Mouse (Mus musculus): ENCODE results near the gene Dnah6. TPM values are rescaled to one million over a fixed set of nuclear protein-coding genes. Genes with fewer than 3 reads are reported as not detected.

Dnah6 gene
- polyA plus RNA-seq, 1 experiment from 2014 or later, result 0.34 TPM

- no peak for DNase-seq (ENCODE audit: low spot score)
- Histone ChIP-seq H3K9me3 (replicated peaks; ENCODE audit: control insufficient read depth, low read length) (no peaks in the 10 kb centered on the region), H3K27ac (ENCODE audit: low read depth, low read length) (no peak overlapping the region), H3K4me3 (ENCODE audit: low read depth, low read length) (no peak overlapping the region), H3K27me3 (replicated peaks; ENCODE audit: control insufficient read depth, insufficient read depth, low read length) (no peaks in the 10 kb centered on the region), H3K36me3 (ENCODE audit: control insufficient read depth, insufficient read depth, low read length) (no peaks in the 10 kb centered on the region), H3K4me1 (ENCODE audit: control insufficient read depth, insufficient read depth, low read length) (no peaks in the 10 kb centered on the region), H3K9ac (ENCODE audit: low read length) (no peak overlapping the region), H3K4me2 (ENCODE audit: low read length) (no peak overlapping the region)
- ATAC-seq, result no peak
- WGBS, result 88% methylated on average over 6 of the region's 6 CpGs
Measured at GRCm38 (mm10) chr6:73234302-73234900, 12.9 kb upstream of the Dnah6 start.

GRCm38 (mm10) chr6:73233202-73233726 lies 11.8 kb upstream of the Dnah6 start:
- ATAC-seq, result no peak

GRCm38 (mm10) chr6:73232152-73232584 lies 10.7 kb upstream of the Dnah6 start:
- Histone ChIP-seq H3K36me3 (ENCODE audit: control insufficient read depth, insufficient read depth, low read length) (no peaks in the 10 kb centered on the region), H3K9me3 (replicated peaks; ENCODE audit: control insufficient read depth, low read length) (no peaks in the 10 kb centered on the region), H3K4me3 (ENCODE audit: low read depth, low read length) (no peak overlapping the region), H3K27ac (ENCODE audit: low read depth, low read length) (no peak overlapping the region), H3K9ac (ENCODE audit: low read length) (no peak overlapping the region), H3K4me2 (ENCODE audit: low read length) (no peak overlapping the region), H3K4me1 (ENCODE audit: control insufficient read depth, insufficient read depth, low read length) (no peaks in the 10 kb centered on the region), H3K27me3 (replicated peaks; ENCODE audit: control insufficient read depth, insufficient read depth, low read length) (no peaks in the 10 kb centered on the region)
- DNase-seq (ENCODE audit: low spot score), result no peak
- 89% methylated on average over 12 of the region's 12 CpGs for WGBS
- ATAC-seq, result no peak

More at GRCm38 (mm10) chr6:73233202-73233726, 11.8 kb upstream of the Dnah6 start:
- H3K27ac ChIP-seq (ENCODE audit: low read depth, low read length), result no peak overlapping the region
- no peaks in the 10 kb centered on the region for H3K4me1 ChIP-seq (ENCODE audit: control insufficient read depth, insufficient read depth, low read length)
- no peak overlapping the region for H3K9ac ChIP-seq (ENCODE audit: low read length)
- H3K36me3 ChIP-seq (ENCODE audit: control insufficient read depth, insufficient read depth, low read length), result no peaks in the 10 kb centered on the region
- DNase-seq (ENCODE audit: low spot score), result no peak
- no peaks in the 10 kb centered on the region for H3K27me3 ChIP-seq (replicated peaks; ENCODE audit: control insufficient read depth, insufficient read depth, low read length)
- no peaks in the 10 kb centered on the region for H3K9me3 ChIP-seq (replicated peaks; ENCODE audit: control insufficient read depth, low read length)
- 92% methylated on average over 6 of the region's 6 CpGs for WGBS
- no peak overlapping the region for H3K4me2 ChIP-seq (ENCODE audit: low read length)
- H3K4me3 ChIP-seq (ENCODE audit: low read depth, low read length), result no peak overlapping the region

- no peak for ATAC-seq
- no peaks in the 10 kb centered on the region for H3K36me3 ChIP-seq (ENCODE audit: control insufficient read depth, insufficient read depth, low read length)
Measured at GRCm38 (mm10) chr6:73228881-73229280, 7.4 kb upstream of the Dnah6 start.

GRCm38 (mm10) chr6:73228408-73228807 lies 7.0 kb upstream of the Dnah6 start:
- Histone ChIP-seq H3K4me2 (ENCODE audit: low read length) (no peak overlapping the region), H3K4me3 (ENCODE audit: low read depth, low read length) (no peak overlapping the region), H3K9ac (ENCODE audit: low read length) (no peak overlapping the region), H3K4me1 (ENCODE audit: control insufficient read depth, insufficient read depth, low read length) (no peaks in the 10 kb centered on the region), H3K9me3 (replicated peaks; ENCODE audit: control insufficient read depth, low read length) (no peaks in the 10 kb centered on the region), H3K27me3 (replicated peaks; ENCODE audit: control insufficient read depth, insufficient read depth, low read length) (no peaks in the 10 kb centered on the region), H3K27ac (ENCODE audit: low read depth, low read length) (no peak overlapping the region), H3K36me3 (ENCODE audit: control insufficient read depth, insufficient read depth, low read length) (no peaks in the 10 kb centered on the region)
- DNase-seq (ENCODE audit: low spot score) (no peak), ATAC-seq (no peak)
- WGBS, result 78% methylated on average over 4 of the region's 4 CpGs

More at GRCm38 (mm10) chr6:73228881-73229280, 7.4 kb upstream of the Dnah6 start:
- no peak for DNase-seq (ENCODE audit: low spot score)
- Histone ChIP-seq H3K4me1 (ENCODE audit: control insufficient read depth, insufficient read depth, low read length) (no peaks in the 10 kb centered on the region), H3K27ac (ENCODE audit: low read depth, low read length) (no peak overlapping the region), H3K9me3 (replicated peaks; ENCODE audit: control insufficient read depth, low read length) (no peaks in the 10 kb centered on the region), H3K27me3 (replicated peaks; ENCODE audit: control insufficient read depth, insufficient read depth, low read length) (no peaks in the 10 kb centered on the region), H3K4me2 (ENCODE audit: low read length) (no peak overlapping the region), H3K9ac (ENCODE audit: low read length) (no peak overlapping the region), H3K4me3 (ENCODE audit: low read depth, low read length) (no peak overlapping the region)
- WGBS, result 64% methylated on average over 3 of the region's 3 CpGs

- peak; percentile 24; the same call in 1 of the 2 replicates for ATAC-seq
- 49% methylated on average over 10 of the region's 10 CpGs for WGBS
- H3K27ac ChIP-seq (ENCODE audit: low read depth, low read length), result no peak overlapping the region
Measured at GRCm38 (mm10) chr6:73227376-73228158, 6.1 kb upstream of the Dnah6 start.

GRCm38 (mm10) chr6:73222841-73223526 lies 1.5 kb upstream of the Dnah6 start:
- 15% methylated on average over 8 of the region's 10 CpGs for WGBS
- Histone ChIP-seq H3K36me3 (ENCODE audit: control insufficient read depth, insufficient read depth, low read length) (no peaks in the 10 kb centered on the region), H3K27me3 (replicated peaks; ENCODE audit: control insufficient read depth, insufficient read depth, low read length) (no peaks in the 10 kb centered on the region), H3K4me1 (ENCODE audit: control insufficient read depth, insufficient read depth, low read length) (peaks cover 2% of the 10 kb centered on the region; the same call in 1 of the 2 replicates), H3K4me2 (ENCODE audit: low read length) (no peak overlapping the region), H3K27ac (ENCODE audit: low read depth, low read length) (no peak overlapping the region), H3K4me3 (ENCODE audit: low read depth, low read length) (no peak overlapping the region), H3K9me3 (replicated peaks; ENCODE audit: control insufficient read depth, low read length) (no peaks in the 10 kb centered on the region), H3K9ac (ENCODE audit: low read length) (no peak overlapping the region)
- peak; percentile 83 for DNase-seq (ENCODE audit: low spot score)
- peak; percentile 27; the same call in 1 of the 2 replicates for ATAC-seq

More at GRCm38 (mm10) chr6:73227376-73228158, 6.1 kb upstream of the Dnah6 start:
- no peak overlapping the region for H3K4me3 ChIP-seq (ENCODE audit: low read depth, low read length)
- H3K27me3 ChIP-seq (replicated peaks; ENCODE audit: control insufficient read depth, insufficient read depth, low read length), result no peaks in the 10 kb centered on the region
- DNase-seq (ENCODE audit: low spot score), result peak; percentile 83
- no peaks in the 10 kb centered on the region for H3K4me1 ChIP-seq (ENCODE audit: control insufficient read depth, insufficient read depth, low read length)
- H3K4me2 ChIP-seq (ENCODE audit: low read length), result no peak overlapping the region
- H3K9me3 ChIP-seq (replicated peaks; ENCODE audit: control insufficient read depth, low read length), result no peaks in the 10 kb centered on the region
- H3K36me3 ChIP-seq (ENCODE audit: control insufficient read depth, insufficient read depth, low read length), result no peaks in the 10 kb centered on the region
- H3K9ac ChIP-seq (ENCODE audit: low read length), result no peak overlapping the region

GRCm38 (mm10) chr6:73221958-73222735 lies 696 bp upstream of the Dnah6 start:
- H3K9ac ChIP-seq (ENCODE audit: low read length), result peak overlapping the region; percentile 55
- DNase-seq (ENCODE audit: low spot score), result peak; percentile 52
- no peaks in the 10 kb centered on the region for H3K9me3 ChIP-seq (replicated peaks; ENCODE audit: control insufficient read depth, low read length)
- H3K27me3 ChIP-seq (replicated peaks; ENCODE audit: control insufficient read depth, insufficient read depth, low read length), result no peaks in the 10 kb centered on the region
- no peaks in the 10 kb centered on the region for H3K36me3 ChIP-seq (ENCODE audit: control insufficient read depth, insufficient read depth, low read length)
- 29% methylated on average over 23 of the region's 23 CpGs for WGBS
- peak overlapping the region; percentile 32 for H3K4me3 ChIP-seq (ENCODE audit: low read depth, low read length)
- peaks cover 2% of the 10 kb centered on the region; the same call in 1 of the 2 replicates for H3K4me1 ChIP-seq (ENCODE audit: control insufficient read depth, insufficient read depth, low read length)
- ATAC-seq, result peak; percentile 60
- no peak overlapping the region for H3K27ac ChIP-seq (ENCODE audit: low read depth, low read length)
- peak overlapping the region; percentile 64 for H3K4me2 ChIP-seq (ENCODE audit: low read length)

All from forebrain, embryonic 14.5 days (tissue).